Mouse (Mus musculus): ENCODE data around the gene Nos1. TPM values are rescaled to one million over a fixed set of nuclear protein-coding genes. Genes with fewer than 3 reads are reported as not detected.

Gene Nos1
- polyA plus RNA-seq, 1 experiment from 2014 or later: 3.0 TPM

DNA sequence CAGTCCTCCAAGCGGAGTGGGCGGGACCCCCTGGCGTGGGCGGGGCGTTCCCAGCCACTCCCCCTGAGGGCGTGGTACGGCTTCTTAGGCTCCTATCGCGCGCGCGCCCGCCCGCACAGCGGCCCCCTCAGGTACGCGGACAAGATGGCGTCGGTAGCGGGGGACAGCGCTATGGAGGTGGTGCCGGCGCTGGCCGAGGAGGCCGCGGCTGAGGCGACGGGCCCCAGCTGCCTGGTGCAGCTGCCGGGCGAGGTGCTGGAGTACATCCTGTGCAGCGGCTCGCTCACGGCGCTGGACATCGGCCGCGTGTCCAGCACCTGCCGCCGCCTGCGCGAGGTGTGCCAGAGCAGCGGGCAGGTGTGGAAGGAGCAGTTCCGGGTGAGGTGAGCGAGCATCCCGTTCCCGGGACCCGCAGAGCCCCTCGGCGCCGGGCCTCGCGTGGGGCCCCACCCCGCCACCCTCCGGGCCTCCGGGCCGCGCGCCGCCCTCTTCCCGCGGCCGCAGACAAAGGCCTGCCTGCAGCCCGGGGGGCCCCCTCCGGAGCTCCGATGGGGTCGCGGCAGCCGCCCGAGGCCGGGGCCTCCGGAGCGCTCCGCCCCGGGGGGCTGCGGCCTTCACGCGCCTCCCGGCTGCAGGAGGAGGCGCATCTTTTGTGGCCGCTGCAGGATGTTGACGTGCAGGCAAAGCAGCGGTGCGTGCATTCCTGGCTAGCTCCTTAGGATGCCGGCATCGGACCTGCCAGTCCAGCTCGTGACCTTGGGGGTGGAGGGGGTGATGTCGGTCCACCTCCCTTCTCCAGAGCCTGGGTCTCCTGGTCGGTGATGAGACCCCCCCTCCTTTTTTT, 196.0 kb downstream of the Nos1 start, which contains the start of gene Fbxo21:
Fbxo21 (plus strand) TSS at position 74 of the 844 bp plus-strand sequence.
- DNase-seq (ENCODE audit: low spot score): peak; percentile 95
- Histone ChIP-seq H3K4me3 (replicated peaks; ENCODE audit: low read length) (peak within 1 kb of the TSS; percentile 90), H3K4me2 (replicated peaks) (peak within 1 kb of the TSS; percentile 67), H3K27ac (peak within 1 kb of the TSS; percentile 90), H3K9me3 (ENCODE audit: control insufficient read depth, low read length) (no peaks in the 10 kb centered on the region), H3K27me3 (ENCODE audit: control insufficient read depth, insufficient read depth, low read length) (no peaks in the 10 kb centered on the region), H3K9ac (peak within 1 kb of the TSS; percentile 96), H3K4me1 (replicated peaks; ENCODE audit: control insufficient read depth, insufficient read depth, low read length) (peaks cover 18% of the 10 kb centered on the region), H3K36me3 (replicated peaks; ENCODE audit: control insufficient read depth, insufficient read depth) (peaks cover 28% of the 10 kb centered on the region)
- peak; percentile 91 for ATAC-seq (ENCODE audit: low FRiP score)
- WGBS: under 1% methylated on average over 84 of the region's 88 CpGs

DNA sequence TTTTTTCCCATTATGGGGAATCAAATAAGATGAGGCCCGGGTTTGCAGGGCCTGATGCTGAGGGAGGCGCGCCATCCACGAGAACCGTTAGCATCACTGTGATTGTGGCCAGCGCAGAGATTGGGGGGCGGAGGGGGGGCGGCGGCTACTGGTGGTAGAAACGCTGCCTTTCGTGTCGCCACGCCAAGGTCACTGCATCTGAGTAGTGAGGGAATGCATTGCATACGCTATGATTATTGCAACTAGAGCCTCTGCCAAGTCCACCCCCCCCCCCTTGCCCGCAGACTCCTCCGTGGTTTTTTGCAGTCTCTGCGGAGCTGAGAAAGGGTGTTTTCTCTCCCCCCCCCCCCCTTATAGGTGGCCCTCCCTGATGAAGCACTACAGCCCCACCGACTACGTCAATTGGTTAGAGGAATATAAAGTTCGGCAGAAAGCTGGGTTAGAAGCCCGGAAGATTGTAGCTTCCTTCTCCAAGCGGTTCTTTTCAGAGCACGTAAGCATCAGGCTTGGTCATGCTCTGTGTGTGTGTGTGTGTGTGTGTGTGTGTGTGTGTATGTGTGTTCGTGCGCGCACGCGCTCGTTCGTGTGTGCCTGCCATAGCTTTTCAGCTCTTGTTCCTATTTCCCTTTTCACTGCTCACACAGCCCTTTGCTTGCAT, 196.8 kb downstream of the Nos1 start:
- Histone ChIP-seq H3K27ac (peak overlapping the region; percentile 90), H3K36me3 (replicated peaks; ENCODE audit: control insufficient read depth, insufficient read depth) (peaks cover 35% of the 10 kb centered on the region), H3K4me3 (replicated peaks; ENCODE audit: low read length) (peak overlapping the region; percentile 90), H3K27me3 (ENCODE audit: control insufficient read depth, insufficient read depth, low read length) (no peaks in the 10 kb centered on the region), H3K9me3 (ENCODE audit: control insufficient read depth, low read length) (no peaks in the 10 kb centered on the region), H3K4me1 (replicated peaks; ENCODE audit: control insufficient read depth, insufficient read depth, low read length) (peaks cover 18% of the 10 kb centered on the region), H3K4me2 (replicated peaks) (peak overlapping the region; percentile 67), H3K9ac (peak overlapping the region; percentile 96)
- DNase-seq (ENCODE audit: low spot score) (peak; percentile 50), ATAC-seq (ENCODE audit: low FRiP score) (no peak)
- WGBS: 4% methylated on average over 30 of the region's 30 CpGs

GRCm38 (mm10) chr5:117978159-117978697, 197.4 kb downstream of the Nos1 start:
- ATAC-seq (ENCODE audit: low FRiP score): no peak
- H3K4me3 ChIP-seq (replicated peaks; ENCODE audit: low read length): peak overlapping the region; percentile 90
- H3K9ac ChIP-seq: peak overlapping the region; percentile 96
- H3K4me1 ChIP-seq (replicated peaks; ENCODE audit: control insufficient read depth, insufficient read depth, low read length): peaks cover 18% of the 10 kb centered on the region
- peak overlapping the region; percentile 90 for H3K27ac ChIP-seq
- peaks cover 41% of the 10 kb centered on the region for H3K36me3 ChIP-seq (replicated peaks; ENCODE audit: control insufficient read depth, insufficient read depth)
- H3K4me2 ChIP-seq (replicated peaks): peak overlapping the region; percentile 67
- no peaks in the 10 kb centered on the region for H3K9me3 ChIP-seq (ENCODE audit: control insufficient read depth, low read length)
- no peak for DNase-seq (ENCODE audit: low spot score)
- H3K27me3 ChIP-seq (ENCODE audit: control insufficient read depth, insufficient read depth, low read length): no peaks in the 10 kb centered on the region
- 35% methylated on average over 17 of the region's 17 CpGs for WGBS

DNA sequence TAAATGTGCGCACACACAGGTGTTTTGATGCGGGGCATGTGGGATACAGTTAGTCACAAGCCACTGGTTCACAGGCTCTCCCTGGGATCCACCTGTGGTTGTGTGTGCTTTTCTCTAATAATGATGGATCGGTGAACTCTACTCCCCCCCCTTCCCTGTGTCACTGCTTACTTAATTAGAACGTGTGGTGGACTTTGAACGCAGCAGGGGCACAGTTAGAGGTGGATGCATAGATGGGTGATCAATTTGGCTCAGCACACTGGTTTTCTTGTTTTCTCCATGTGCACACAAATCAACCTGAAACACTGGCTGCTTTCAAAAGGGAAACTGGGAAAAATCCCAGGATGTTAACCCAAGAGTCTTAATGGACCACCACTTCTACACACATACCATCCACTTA, 198.2 kb downstream of the Nos1 start:
- ATAC-seq (ENCODE audit: low FRiP score): no peak
- H3K27me3 ChIP-seq (ENCODE audit: control insufficient read depth, insufficient read depth, low read length): no peaks in the 10 kb centered on the region
- H3K36me3 ChIP-seq (replicated peaks; ENCODE audit: control insufficient read depth, insufficient read depth): peaks cover 50% of the 10 kb centered on the region
- no peak overlapping the region for H3K4me3 ChIP-seq (replicated peaks; ENCODE audit: low read length)
- H3K4me2 ChIP-seq (replicated peaks): peak overlapping the region; percentile 67
- DNase-seq (ENCODE audit: low spot score): no peak
- H3K9me3 ChIP-seq (ENCODE audit: control insufficient read depth, low read length): no peaks in the 10 kb centered on the region
- H3K9ac ChIP-seq: peak overlapping the region; percentile 24; the same call in 1 of the 2 replicates
- no peak overlapping the region for H3K27ac ChIP-seq
- H3K4me1 ChIP-seq (replicated peaks; ENCODE audit: control insufficient read depth, insufficient read depth, low read length): peaks cover 18% of the 10 kb centered on the region
- WGBS: 52% methylated on average over 5 of the region's 5 CpGs

GRCm38 (mm10) chr5:117980921-117981320, 200.1 kb downstream of the Nos1 start:
- Histone ChIP-seq H3K4me3 (replicated peaks; ENCODE audit: low read length) (no peak overlapping the region), H3K9ac (no peak overlapping the region), H3K4me2 (replicated peaks) (no peak overlapping the region), H3K9me3 (ENCODE audit: control insufficient read depth, low read length) (no peaks in the 10 kb centered on the region), H3K27ac (no peak overlapping the region), H3K27me3 (ENCODE audit: control insufficient read depth, insufficient read depth, low read length) (no peaks in the 10 kb centered on the region), H3K36me3 (replicated peaks; ENCODE audit: control insufficient read depth, insufficient read depth) (peaks cover 65% of the 10 kb centered on the region), H3K4me1 (replicated peaks; ENCODE audit: control insufficient read depth, insufficient read depth, low read length) (peaks cover 18% of the 10 kb centered on the region)
- no peak for ATAC-seq (ENCODE audit: low FRiP score)
- 95% methylated on average over 8 of the region's 8 CpGs for WGBS
- no peak for DNase-seq (ENCODE audit: low spot score)

- no peak for ATAC-seq (ENCODE audit: low FRiP score)
- peaks cover 76% of the 10 kb centered on the region for H3K36me3 ChIP-seq (replicated peaks; ENCODE audit: control insufficient read depth, insufficient read depth)
- peaks cover 18% of the 10 kb centered on the region for H3K4me1 ChIP-seq (replicated peaks; ENCODE audit: control insufficient read depth, insufficient read depth, low read length)
- no peak overlapping the region for H3K4me3 ChIP-seq (replicated peaks; ENCODE audit: low read length)
- H3K27me3 ChIP-seq (ENCODE audit: control insufficient read depth, insufficient read depth, low read length): no peaks in the 10 kb centered on the region
- H3K9ac ChIP-seq: no peak overlapping the region
- H3K27ac ChIP-seq: no peak overlapping the region
- no peaks in the 10 kb centered on the region for H3K9me3 ChIP-seq (ENCODE audit: control insufficient read depth, low read length)
- no peak overlapping the region for H3K4me2 ChIP-seq (replicated peaks)
- DNase-seq (ENCODE audit: low spot score): no peak
- 86% methylated on average over 5 of the region's 5 CpGs for WGBS
These were observed 201.1 kb downstream of the Nos1 start for GRCm38 (mm10) chr5:117981943-117982342.

DNA sequence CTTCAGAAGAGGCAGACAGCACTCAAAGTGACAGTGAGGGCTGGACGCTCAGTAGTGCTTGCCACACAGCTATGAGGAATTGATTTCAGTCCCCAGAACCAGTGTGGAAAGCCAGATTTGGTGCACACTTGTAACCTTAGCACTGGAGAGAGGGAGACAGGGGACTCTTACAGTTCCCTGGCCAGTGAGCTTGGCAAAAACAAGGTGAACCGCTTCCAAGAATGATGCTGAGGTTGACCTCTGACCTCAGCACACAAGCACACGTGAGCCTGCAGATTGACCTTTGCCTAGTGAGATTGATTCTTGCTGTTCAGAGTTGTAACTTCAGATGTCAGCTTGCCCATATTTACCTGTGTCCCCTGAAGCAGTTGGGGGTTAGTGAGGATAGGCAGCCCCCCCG, 205.5 kb downstream of the Nos1 start:
- no peaks in the 10 kb centered on the region for H3K4me1 ChIP-seq (replicated peaks; ENCODE audit: control insufficient read depth, insufficient read depth, low read length)
- ATAC-seq (ENCODE audit: low FRiP score) (no peak), DNase-seq (ENCODE audit: low spot score) (no peak)
- no peak overlapping the region for H3K4me2 ChIP-seq (replicated peaks)
- no peaks in the 10 kb centered on the region for H3K9me3 ChIP-seq (ENCODE audit: control insufficient read depth, low read length)
- H3K27ac ChIP-seq: no peak overlapping the region
- no peak overlapping the region for H3K9ac ChIP-seq
- no peak overlapping the region for H3K4me3 ChIP-seq (replicated peaks; ENCODE audit: low read length)
- 60% methylated on average over 4 of the region's 4 CpGs for WGBS
- H3K27me3 ChIP-seq (ENCODE audit: control insufficient read depth, insufficient read depth, low read length): no peaks in the 10 kb centered on the region
- peaks cover 97% of the 10 kb centered on the region for H3K36me3 ChIP-seq (replicated peaks; ENCODE audit: control insufficient read depth, insufficient read depth)

GRCm38 (mm10) chr5:117987891-117988290, 207.1 kb downstream of the Nos1 start:
- DNase-seq (ENCODE audit: low spot score): no peak
- H3K27ac ChIP-seq: no peak overlapping the region
- no peak overlapping the region for H3K9ac ChIP-seq
- peaks cover 97% of the 10 kb centered on the region for H3K36me3 ChIP-seq (replicated peaks; ENCODE audit: control insufficient read depth, insufficient read depth)
- H3K27me3 ChIP-seq (ENCODE audit: control insufficient read depth, insufficient read depth, low read length): no peaks in the 10 kb centered on the region
- H3K4me3 ChIP-seq (replicated peaks; ENCODE audit: low read length): no peak overlapping the region
- no peak for ATAC-seq (ENCODE audit: low FRiP score)
- no peak overlapping the region for H3K4me2 ChIP-seq (replicated peaks)
- WGBS: 85% methylated on average over 3 of the region's 3 CpGs
- no peaks in the 10 kb centered on the region for H3K4me1 ChIP-seq (replicated peaks; ENCODE audit: control insufficient read depth, insufficient read depth, low read length)
- no peaks in the 10 kb centered on the region for H3K9me3 ChIP-seq (ENCODE audit: control insufficient read depth, low read length)

- Histone ChIP-seq H3K9ac (no peak overlapping the region), H3K27ac (no peak overlapping the region), H3K36me3 (replicated peaks; ENCODE audit: control insufficient read depth, insufficient read depth) (peaks cover 95% of the 10 kb centered on the region), H3K4me1 (replicated peaks; ENCODE audit: control insufficient read depth, insufficient read depth, low read length) (no peaks in the 10 kb centered on the region), H3K27me3 (ENCODE audit: control insufficient read depth, insufficient read depth, low read length) (no peaks in the 10 kb centered on the region), H3K4me2 (replicated peaks) (no peak overlapping the region), H3K4me3 (replicated peaks; ENCODE audit: low read length) (no peak overlapping the region), H3K9me3 (ENCODE audit: control insufficient read depth, low read length) (no peaks in the 10 kb centered on the region)
- ATAC-seq (ENCODE audit: low FRiP score): no peak
- no peak for DNase-seq (ENCODE audit: low spot score)
- 75% methylated on average over 9 of the region's 9 CpGs for WGBS
These were observed 207.5 kb downstream of the Nos1 start for GRCm38 (mm10) chr5:117988367-117988766.

Measured in hindbrain, embryonic 14.5 days (tissue).